Mouse (Mus musculus) intestine, postnatal 0 days (tissue): Measurements from ENCODE around the gene Nprl3. TPM values are rescaled to one million over a fixed set of nuclear protein-coding genes. Genes with fewer than 3 reads are reported as not detected.

Source experiments
- ATAC-seq: fragments of 200-750 bp; cut with Nextera tagmentation; 2 replicates; pipeline ENCODE4 v1.8.0; 2017; ENCODE audit warnings: mild to moderate bottlenecking, moderate TSS enrichment, moderate library complexity
- H3K27ac ChIP-seq: fragments of 300-500 bp; sonication (generic); 2 replicates; pipeline ENCODE4 v1.5.1; 2014; ENCODE audit warnings: mild to moderate bottlenecking, low read depth, low read length, moderate library complexity
- H3K27me3 ChIP-seq: fragments of 300-500 bp; sonication (generic); replicated peaks from 2 replicates; pipeline ENCODE4 v1.6.1; 2014; ENCODE audit warnings: low read length, mixed read lengths; ENCODE audit not compliant: control insufficient read depth, insufficient read depth
- H3K36me3 ChIP-seq: fragments of 300-500 bp; sonication (generic); 2 replicates; pipeline ENCODE4 v1.6.1; 2014; ENCODE audit warnings: mild to moderate bottlenecking, moderate library complexity; ENCODE audit not compliant: control insufficient read depth, insufficient read depth
- H3K4me1 ChIP-seq: fragments of 300-500 bp; sonication (generic); replicated peaks from 2 replicates; pipeline ENCODE4 v1.6.1; 2014; ENCODE audit warnings: antibody characterized with exemption, low read length, mixed read lengths; ENCODE audit not compliant: control insufficient read depth, insufficient read depth
- H3K4me2 ChIP-seq: fragments of 300-500 bp; sonication (generic); replicated peaks from 2 replicates; pipeline ENCODE4 v1.6.1; 2014; ENCODE audit warnings: low read depth, mild to moderate bottlenecking, moderate library complexity
- H3K4me3 ChIP-seq: fragments of 300-500 bp; sonication (generic); 2 replicates; pipeline ENCODE4 v1.5.1; 2014; ENCODE audit warnings: low read depth, low read length
- H3K9ac ChIP-seq: fragments of 300-500 bp; sonication (generic); 2 replicates; pipeline ENCODE4 v1.6.1; 2014; ENCODE audit warnings: mild to moderate bottlenecking, low read depth, low read length
- H3K9me3 ChIP-seq: fragments of 300-500 bp; sonication (generic); 2 replicates; pipeline ENCODE4 v1.6.1; 2016; ENCODE audit warnings: mixed run types; ENCODE audit not compliant: control insufficient read depth
- CTCF ChIP-seq: sonication (generic); IDR thresholded peaks from 2 replicates; pipeline ENCODE4 v1.5.1; 2016; ENCODE audit warnings: low read depth, mild to moderate bottlenecking, control low read depth, antibody characterized with exemption, moderate library complexity
- WGBS: fragments of 180-500 bp; shearing (Covaris S2); extraction: QIAGEN DNeasy Blood & Tissue Kit; methylation state at CpG from one replicate; pipeline ENCODE4 v1.1.7; 2014; 5-methylcytosine and 5-hydroxymethylcytosine counted together
- polyA plus RNA-seq: library from polyadenylated mRNA; unstranded; fragments of >200 nt; fragmentation: Nextera tagmentation; extraction: Ambion mirVana; gene quantifications from 2 replicates; pipeline ENCODE4 v1.2.1, GENCODE M21; 2015

Gene Nprl3
- polyA plus RNA-seq, 1 experiment from 2014 or later: 19.8 TPM

DNA sequence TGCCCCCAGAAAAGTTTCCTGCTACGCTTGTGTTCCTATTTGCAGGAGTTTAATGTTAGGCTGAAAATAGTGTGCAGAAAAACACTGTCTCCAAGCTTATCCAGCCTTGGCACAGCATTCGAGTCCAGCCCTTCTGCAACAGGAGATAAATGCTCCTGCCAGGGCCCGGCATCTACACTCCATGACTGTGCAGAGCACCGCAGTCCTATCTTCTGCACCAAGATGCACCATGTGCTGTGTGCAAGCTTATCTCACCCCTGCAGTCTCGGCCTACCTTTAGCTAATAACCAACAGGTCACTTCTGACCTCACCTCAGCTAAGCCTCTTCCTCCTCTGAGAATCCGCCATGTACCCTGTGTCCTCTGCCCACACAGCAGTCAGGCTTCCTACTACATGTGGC lies 21.9 kb downstream of the Nprl3 start:
- Histone ChIP-seq H3K36me3 (peaks cover 59% of the 10 kb centered on the region), H3K27me3 (no peaks in the 10 kb centered on the region), H3K9ac (no peak overlapping the region), H3K4me1 (peaks cover 2% of the 10 kb centered on the region; the same call in 1 of the 2 replicates), H3K4me3 (no peak overlapping the region), H3K9me3 (no peaks in the 10 kb centered on the region), H3K27ac (no peak overlapping the region), H3K4me2 (no peak overlapping the region)
- no peak for TF ChIP-seq CTCF
- peak; percentile 28; the same call in 1 of the 2 replicates for ATAC-seq
- WGBS: 90% methylated on average over 6 of the region's 6 CpGs

DNA sequence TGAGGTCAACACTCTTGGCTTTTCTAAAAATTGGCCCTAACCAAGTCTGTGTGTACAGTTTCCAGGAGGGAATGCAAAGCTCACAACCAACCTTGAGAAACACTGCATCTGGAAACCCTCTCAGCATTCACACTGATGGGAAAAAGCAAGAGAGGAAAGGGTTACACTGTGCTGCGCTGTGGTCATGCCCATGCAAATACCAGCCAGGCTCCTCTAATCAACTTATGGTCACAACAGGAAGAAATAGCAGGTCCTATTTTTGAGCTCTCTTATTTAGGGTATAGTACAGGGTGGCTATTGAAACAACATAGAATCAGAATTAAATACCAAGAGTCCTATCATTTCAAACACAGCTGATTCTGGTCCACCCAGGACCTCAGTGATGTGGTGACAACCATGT lies 22.9 kb downstream of the Nprl3 start:
- Histone ChIP-seq H3K4me1 (peaks cover 2% of the 10 kb centered on the region; the same call in 1 of the 2 replicates), H3K9me3 (no peaks in the 10 kb centered on the region), H3K27ac (no peak overlapping the region), H3K4me3 (no peak overlapping the region), H3K36me3 (peaks cover 58% of the 10 kb centered on the region), H3K4me2 (no peak overlapping the region), H3K27me3 (no peaks in the 10 kb centered on the region), H3K9ac (no peak overlapping the region)
- WGBS: 87% methylated on average over 1 of the region's 1 CpGs
- TF ChIP-seq CTCF: no peak
- no peak for ATAC-seq

DNA sequence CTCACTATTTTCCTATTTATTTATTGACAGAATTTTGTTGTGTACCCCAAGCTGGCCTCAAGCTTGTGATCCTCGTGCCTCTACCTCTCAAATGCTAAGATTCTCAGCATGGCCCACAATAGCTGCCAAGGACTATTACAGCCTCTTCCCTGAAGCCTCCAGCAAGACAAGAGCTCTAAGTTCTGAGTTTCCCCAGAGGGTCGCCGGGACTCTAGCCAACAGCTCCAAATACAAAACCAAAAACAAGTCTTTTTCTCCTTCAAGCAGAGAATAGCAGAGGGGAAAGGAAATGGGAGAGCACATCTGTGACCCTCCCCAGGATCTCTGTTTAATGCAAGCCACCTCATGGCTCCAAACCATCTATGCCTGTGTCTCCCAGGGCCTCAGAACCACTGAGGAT lies 23.4 kb downstream of the Nprl3 start:
- Histone ChIP-seq H3K4me2 (no peak overlapping the region), H3K27ac (no peak overlapping the region; the same call in 1 of the 2 replicates), H3K27me3 (no peaks in the 10 kb centered on the region), H3K4me1 (peaks cover 2% of the 10 kb centered on the region; the same call in 1 of the 2 replicates), H3K36me3 (peaks cover 57% of the 10 kb centered on the region), H3K9ac (no peak overlapping the region), H3K9me3 (no peaks in the 10 kb centered on the region), H3K4me3 (no peak overlapping the region)
- no peak for TF ChIP-seq CTCF
- no peak for ATAC-seq
- WGBS: 71% methylated on average over 3 of the region's 3 CpGs

DNA sequence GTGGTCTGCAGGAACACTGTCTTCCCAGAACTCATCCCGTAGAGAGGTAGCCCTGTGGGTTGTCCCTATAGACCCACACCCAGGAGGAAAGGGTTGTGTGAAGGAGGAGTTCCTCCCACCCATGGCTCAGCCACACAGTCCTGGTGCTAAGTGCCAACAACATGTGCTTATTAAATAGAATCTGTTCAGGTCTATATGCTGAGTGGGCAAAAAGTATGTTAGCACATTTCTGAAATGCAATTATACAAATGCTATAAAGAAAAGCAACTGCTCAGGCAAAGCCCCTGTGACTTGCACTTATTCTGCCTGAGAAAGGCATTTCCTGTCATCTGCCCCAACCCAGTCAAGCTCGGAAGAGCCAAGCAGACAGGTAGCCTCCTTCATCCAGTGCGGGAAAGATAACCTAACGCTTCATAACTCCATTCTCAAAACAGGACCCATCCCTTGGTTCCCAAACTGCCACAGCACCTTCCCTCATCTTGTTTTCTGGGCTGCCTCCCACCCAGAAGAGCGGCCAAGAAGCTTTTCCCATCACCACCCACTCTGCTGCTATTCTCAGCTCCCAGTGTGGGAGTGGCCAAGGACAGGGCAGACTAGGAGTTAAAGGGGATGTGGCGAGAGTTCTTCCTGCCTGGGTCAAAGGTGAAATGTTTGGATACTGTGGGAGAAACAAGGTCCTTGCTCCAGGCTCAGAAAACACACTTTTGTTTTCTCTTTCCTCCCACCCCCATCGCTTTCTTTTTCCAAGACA lies 24.1 kb downstream of the Nprl3 start:
- H3K9me3 ChIP-seq: no peaks in the 10 kb centered on the region
- peaks cover 2% of the 10 kb centered on the region; the same call in 1 of the 2 replicates for H3K4me1 ChIP-seq
- H3K27me3 ChIP-seq: no peaks in the 10 kb centered on the region
- no peak overlapping the region for H3K4me2 ChIP-seq
- peaks cover 58% of the 10 kb centered on the region for H3K36me3 ChIP-seq
- TF ChIP-seq CTCF: no peak
- H3K27ac ChIP-seq: no peak overlapping the region; the same call in 1 of the 2 replicates
- H3K4me3 ChIP-seq: no peak overlapping the region
- no peak for ATAC-seq
- no peak overlapping the region for H3K9ac ChIP-seq
- 65% methylated on average over 7 of the region's 7 CpGs for WGBS

DNA sequence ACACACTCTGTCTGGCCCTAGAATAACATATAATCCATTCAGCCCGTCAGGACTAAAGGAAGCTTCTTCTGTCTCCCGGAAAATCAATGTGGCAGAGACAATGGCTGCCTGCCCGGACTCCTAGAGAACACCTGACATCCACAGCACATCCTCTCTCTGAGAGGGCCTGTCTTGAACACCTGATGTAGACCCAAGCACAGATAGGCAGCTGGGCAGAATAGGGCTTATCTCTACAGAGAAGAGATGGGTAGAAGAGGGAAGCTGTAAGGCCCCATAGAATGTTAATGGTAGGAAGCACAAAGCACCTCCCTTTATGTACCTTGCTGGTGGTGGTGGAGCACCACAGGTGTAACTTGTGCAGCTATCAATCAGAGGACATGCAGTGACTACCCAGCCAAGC lies 25.3 kb downstream of the Nprl3 start:
- Histone ChIP-seq H3K36me3 (peaks cover 46% of the 10 kb centered on the region), H3K9ac (no peak overlapping the region), H3K4me2 (no peak overlapping the region), H3K9me3 (no peaks in the 10 kb centered on the region), H3K27me3 (no peaks in the 10 kb centered on the region), H3K27ac (peak overlapping the region; percentile 87), H3K4me3 (no peak overlapping the region), H3K4me1 (peaks cover 2% of the 10 kb centered on the region; the same call in 1 of the 2 replicates)
- no peak for TF ChIP-seq CTCF
- ATAC-seq: no peak
- WGBS: 75% methylated on average over 3 of the region's 3 CpGs

DNA sequence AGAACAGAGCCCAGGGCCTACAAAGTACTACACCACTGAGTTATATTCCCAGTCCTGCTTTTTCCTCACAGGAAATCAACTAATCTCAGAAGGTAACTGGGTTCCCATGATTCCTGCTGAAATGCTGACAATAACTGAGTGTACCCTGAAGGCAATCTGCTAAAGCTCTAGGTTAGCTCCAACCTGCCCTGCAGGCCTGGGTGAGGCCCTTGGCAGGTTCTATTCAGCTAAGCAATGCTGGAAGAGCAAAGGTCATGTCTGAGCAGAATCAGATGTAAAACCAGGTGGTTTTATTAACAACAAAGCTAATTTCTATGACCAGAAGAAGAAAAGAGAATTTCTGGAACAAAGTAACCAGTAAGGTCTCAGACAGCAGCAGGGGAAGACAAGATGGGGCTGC lies 26.1 kb downstream of the Nprl3 start:
- no peak overlapping the region for H3K4me2 ChIP-seq
- peak overlapping the region; percentile 22; the same call in 1 of the 2 replicates for H3K9ac ChIP-seq
- H3K36me3 ChIP-seq: peaks cover 39% of the 10 kb centered on the region
- peaks cover 2% of the 10 kb centered on the region; the same call in 1 of the 2 replicates for H3K4me1 ChIP-seq
- H3K9me3 ChIP-seq: no peaks in the 10 kb centered on the region
- no peak overlapping the region for H3K4me3 ChIP-seq
- TF ChIP-seq CTCF: no peak
- ATAC-seq: peak; percentile 84
- peak overlapping the region; percentile 87 for H3K27ac ChIP-seq
- H3K27me3 ChIP-seq: no peaks in the 10 kb centered on the region
